Mouse (Mus musculus) megakaryocyte-erythroid progenitor cell, adult 5-6 weeks (primary cell): ENCODE measurements around the gene Neil3. TPM values are rescaled to one million over a fixed set of nuclear protein-coding genes. Genes with fewer than 3 reads are reported as not detected.
"Not testable (repeated sequence)": the region's sequence is repeated elsewhere in the genome, so short reads cannot be mapped to it uniquely, and the experiment has no call there.

Experiments
- ATAC-seq: replicated peaks from 2 replicates; pipeline ENCODE4 v1.8.0; 2016; ENCODE audit warnings: mild to moderate bottlenecking, inconsistent platforms; ENCODE audit not compliant: severe bottlenecking, poor library complexity, low FRiP score, low TSS enrichment
- total RNA-seq, 2 experiments: library from RNA; stranded (forward) in 1 of 2; stranded (reverse) in 1 of 2; fragments of 200-1000, 215-1000 nt in 1 of 2; fragments of >200 nt in 1 of 2; fragmentation: Nextera tagmentation in 1 of 2; gene quantifications; 2 replicates each; pipeline ENCODE4 v1.2.3; 2014 to 2017

Gene Neil3
- total RNA-seq, 2 experiments from 2014 or later, result 20.2 to 44.6 TPM

DNA sequence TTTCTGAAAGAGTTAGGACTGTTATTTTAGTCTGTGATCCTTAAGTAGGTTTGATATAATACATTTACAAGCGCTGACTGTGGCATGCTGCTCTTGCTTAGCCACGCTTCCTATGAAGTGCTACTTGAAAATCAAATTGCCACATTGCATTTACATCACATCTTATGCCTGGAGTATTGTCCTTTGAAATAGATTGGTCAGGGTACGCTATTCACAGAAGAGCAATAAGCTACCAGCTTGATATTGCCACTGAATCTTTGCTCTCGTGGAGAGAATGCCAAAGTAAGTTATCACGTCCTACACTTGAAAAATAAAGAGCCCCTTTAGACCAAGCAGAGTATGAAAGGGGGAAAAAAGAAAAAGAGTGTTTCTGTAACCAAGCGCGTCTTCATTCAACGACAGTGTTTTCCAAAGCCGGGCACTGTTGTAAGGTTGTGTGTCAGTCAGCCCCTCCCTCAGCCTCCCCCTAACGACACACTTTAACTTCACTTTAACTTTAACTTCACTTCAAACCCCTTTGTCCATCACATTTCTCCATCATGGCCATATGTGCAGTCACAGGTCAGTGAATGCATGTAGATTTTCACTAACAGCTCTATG lies 76.3 kb downstream of the Neil3 start:
- no peak for ATAC-seq

GRCm38 (mm10) chr8:53539585-53539984 lies 99.3 kb downstream of the Neil3 start:
- no peak for ATAC-seq

- ATAC-seq, result not testable (repeated sequence)
These were observed 100.8 kb downstream of the Neil3 start for GRCm38 (mm10) chr8:53538049-53538448.

Other genes starting within 250 kb of the Neil3 start
- gene Aga, start 127.3 kb downstream of the Neil3 start, total RNA-seq (2014; fragmentation: Nextera tagmentation), result 11.0 and 15.1 TPM in 2 replicates
- gene Aga, start 127.3 kb downstream of the Neil3 start, total RNA-seq (2017), result 15.6 and 22.4 TPM in 2 replicates